Mouse (Mus musculus) heart, embryonic 15.5 days (tissue): ENCODE results near the gene 0610010K14Rik. TPM values are rescaled to one million over a fixed set of nuclear protein-coding genes. Genes with fewer than 3 reads are reported as not detected.

Experiments
- ATAC-seq: fragments of 200-750 bp; cut with Nextera tagmentation; replicated peaks from 2 replicates; pipeline ENCODE4 v1.8.0; 2017; ENCODE audit warnings: low read depth, moderate TSS enrichment; ENCODE audit not compliant: insufficient number of reproducible peaks, insufficient read depth, low FRiP score
- H3K27ac ChIP-seq: fragments of 300-500 bp; sonication (generic); 2 replicates; pipeline ENCODE4 v1.5.1; 2015; ENCODE audit warnings: mild to moderate bottlenecking, inconsistent platforms
- H3K27me3 ChIP-seq: fragments of 300-500 bp; sonication (generic); 2 replicates; pipeline ENCODE4 v1.6.1; 2015; ENCODE audit warnings: inconsistent platforms
- H3K36me3 ChIP-seq: fragments of 300-500 bp; sonication (generic); 2 replicates; pipeline ENCODE4 v1.6.1; 2015; ENCODE audit warnings: mild to moderate bottlenecking, inconsistent platforms
- H3K4me1 ChIP-seq: fragments of 300-500 bp; sonication (generic); replicated peaks from 2 replicates; pipeline ENCODE4 v1.6.1; 2015; ENCODE audit warnings: inconsistent platforms
- H3K4me2 ChIP-seq: fragments of 300-500 bp; sonication (generic); 2 replicates; pipeline ENCODE4 v1.6.1; 2015; ENCODE audit warnings: inconsistent platforms, mild to moderate bottlenecking, moderate library complexity
- H3K4me3 ChIP-seq: fragments of 300-500 bp; sonication (generic); 2 replicates; pipeline ENCODE4 v1.5.1; 2015; ENCODE audit warnings: mild to moderate bottlenecking, inconsistent platforms
- H3K9ac ChIP-seq: fragments of 300-500 bp; sonication (generic); 2 replicates; pipeline ENCODE4 v1.6.1; 2015; ENCODE audit warnings: mild to moderate bottlenecking, inconsistent platforms
- H3K9me3 ChIP-seq: fragments of 300-500 bp; sonication (generic); replicated peaks from 2 replicates; pipeline ENCODE4 v1.6.1; 2016; ENCODE audit warnings: inconsistent platforms
- WGBS: fragments of 180-500 bp; shearing (Covaris S2); methylation state at CpG from one replicate; pipeline ENCODE4 v1.1.7; 2015; ENCODE audit warnings: mixed read lengths; 5-methylcytosine and 5-hydroxymethylcytosine counted together
- polyA plus RNA-seq: library from polyadenylated mRNA; unstranded; fragments of >200 nt; fragmentation: Nextera tagmentation; extraction: Ambion mirVana; gene quantifications from 2 replicates; pipeline ENCODE4 v1.2.1, GENCODE M21; 2015

The 0610010K14Rik gene
- polyA plus RNA-seq, 1 experiment from 2014 or later: 107 TPM

- WGBS: under 1% methylated on average over 25 of the region's 25 CpGs
- H3K4me1 ChIP-seq: peaks cover 15% of the 10 kb centered on the region
- H3K36me3 ChIP-seq: no peaks in the 10 kb centered on the region
- H3K9me3 ChIP-seq: no peaks in the 10 kb centered on the region
- H3K4me3 ChIP-seq: peak within 1 kb of the TSS; percentile 49
- no peak within 1 kb of the TSS for H3K27ac ChIP-seq
- peak; percentile 60; the same call in 1 of the 2 replicates for ATAC-seq
- H3K4me2 ChIP-seq: peak within 1 kb of the TSS; percentile 78
- peaks cover 37% of the 10 kb centered on the region for H3K27me3 ChIP-seq
- H3K9ac ChIP-seq: peak within 1 kb of the TSS; percentile 56
These were observed 17.3 kb upstream of the 0610010K14Rik start, which contains the start of gene Alox12 for GRCm38 (mm10) chr11:70254931-70255531. Gene Alox12, minus strand, starts transcription at chr11:70255353.

GRCm38 (mm10) chr11:70254337-70254736 lies 16.6 kb upstream of the 0610010K14Rik start:
- no peaks in the 10 kb centered on the region for H3K36me3 ChIP-seq
- ATAC-seq: no peak
- peak overlapping the region; percentile 78 for H3K4me2 ChIP-seq
- no peaks in the 10 kb centered on the region for H3K9me3 ChIP-seq
- WGBS: 7% methylated on average over 18 of the region's 18 CpGs
- H3K4me1 ChIP-seq: peaks cover 15% of the 10 kb centered on the region
- H3K9ac ChIP-seq: peak overlapping the region; percentile 56; the same call in 1 of the 2 replicates
- H3K27ac ChIP-seq: no peak overlapping the region
- H3K27me3 ChIP-seq: peaks cover 37% of the 10 kb centered on the region
- peak overlapping the region; percentile 49 for H3K4me3 ChIP-seq

GRCm38 (mm10) chr11:70251853-70252252 lies 14.1 kb upstream of the 0610010K14Rik start:
- no peak overlapping the region for H3K27ac ChIP-seq
- peaks cover 36% of the 10 kb centered on the region for H3K27me3 ChIP-seq
- peaks cover 15% of the 10 kb centered on the region for H3K4me1 ChIP-seq
- H3K4me3 ChIP-seq: no peak overlapping the region
- WGBS: 64% methylated on average over 8 of the region's 8 CpGs
- H3K36me3 ChIP-seq: no peaks in the 10 kb centered on the region
- no peak overlapping the region for H3K9ac ChIP-seq
- H3K9me3 ChIP-seq: no peaks in the 10 kb centered on the region
- no peak for ATAC-seq
- no peak overlapping the region for H3K4me2 ChIP-seq

- Histone ChIP-seq H3K4me1 (peaks cover 13% of the 10 kb centered on the region), H3K27ac (no peak overlapping the region), H3K27me3 (peaks cover 42% of the 10 kb centered on the region), H3K4me2 (no peak overlapping the region), H3K4me3 (no peak overlapping the region), H3K36me3 (no peaks in the 10 kb centered on the region), H3K9ac (no peak overlapping the region), H3K9me3 (no peaks in the 10 kb centered on the region)
- 50% methylated on average over 11 of the region's 11 CpGs for WGBS
- ATAC-seq: no peak
These were observed 12.4 kb upstream of the 0610010K14Rik start for GRCm38 (mm10) chr11:70250150-70250549.

- Histone ChIP-seq H3K27me3 (peaks cover 20% of the 10 kb centered on the region; the same call in 1 of the 2 replicates), H3K9me3 (no peaks in the 10 kb centered on the region)
- 47% methylated on average over 9 of the region's 9 CpGs for WGBS
These were observed 9.6 kb upstream of the 0610010K14Rik start for GRCm38 (mm10) chr11:70247136-70247845.

GRCm38 (mm10) chr11:70242591-70242990 lies 4.9 kb upstream of the 0610010K14Rik start:
- no peak for ATAC-seq
- no peaks in the 10 kb centered on the region for H3K36me3 ChIP-seq
- H3K27me3 ChIP-seq: peaks cover 18% of the 10 kb centered on the region; the same call in 1 of the 2 replicates
- H3K27ac ChIP-seq: no peak overlapping the region
- no peak overlapping the region for H3K9ac ChIP-seq
- H3K4me1 ChIP-seq: peaks cover 14% of the 10 kb centered on the region
- no peaks in the 10 kb centered on the region for H3K9me3 ChIP-seq
- H3K4me2 ChIP-seq: no peak overlapping the region
- H3K4me3 ChIP-seq: no peak overlapping the region
- WGBS: 62% methylated on average over 11 of the region's 11 CpGs

More at GRCm38 (mm10) chr11:70247136-70247845, 9.6 kb upstream of the 0610010K14Rik start:
- no peaks in the 10 kb centered on the region for H3K4me1 ChIP-seq
- no peak overlapping the region for H3K4me3 ChIP-seq
- no peak overlapping the region for H3K27ac ChIP-seq
- no peak overlapping the region for H3K4me2 ChIP-seq
- no peak overlapping the region for H3K9ac ChIP-seq
- ATAC-seq: no peak; the same call in 1 of the 2 replicates
- no peaks in the 10 kb centered on the region for H3K36me3 ChIP-seq

GRCm38 (mm10) chr11:70239541-70240279 lies 2.0 kb upstream of the 0610010K14Rik start, which contains the start of the genes Gm21988 and Rnasek:
Gene Gm21988, minus strand, starts transcription at chr11:70239830.
Gene Rnasek, minus strand, starts transcription at chr11:70239842.
- peak within 1 kb of the TSS; percentile 90 for H3K4me2 ChIP-seq
- H3K36me3 ChIP-seq: peaks cover 11% of the 10 kb centered on the region; the same call in 1 of the 2 replicates
- H3K4me3 ChIP-seq: peak within 1 kb of the TSS; percentile 93
- H3K27me3 ChIP-seq: 0 out of 2 replicates have a peak, but pooled peaks cover 3% of the 10 kb centered on the region
- H3K27ac ChIP-seq: peak within 1 kb of the TSS; percentile 93
- WGBS: under 1% methylated on average over 26 of the region's 35 CpGs
- H3K9me3 ChIP-seq: no peaks in the 10 kb centered on the region
- peak; percentile 33 for ATAC-seq
- H3K4me1 ChIP-seq: peaks cover 27% of the 10 kb centered on the region
- peak within 1 kb of the TSS; percentile 94 for H3K9ac ChIP-seq

- WGBS: 11% methylated on average over 23 of the region's 23 CpGs
These were observed 1.1 kb upstream of the 0610010K14Rik start for GRCm38 (mm10) chr11:70238591-70239440.

GRCm38 (mm10) chr11:70236717-70237116 lies 997 bp downstream of the 0610010K14Rik start:
- H3K4me1 ChIP-seq: peaks cover 43% of the 10 kb centered on the region
- no peaks in the 10 kb centered on the region for H3K27me3 ChIP-seq
- H3K36me3 ChIP-seq: peaks cover 13% of the 10 kb centered on the region; the same call in 1 of the 2 replicates
- no peak for ATAC-seq
- peak overlapping the region; percentile 90 for H3K4me2 ChIP-seq
- H3K4me3 ChIP-seq: peak overlapping the region; percentile 93
- H3K27ac ChIP-seq: peak overlapping the region; percentile 93
- no peaks in the 10 kb centered on the region for H3K9me3 ChIP-seq
- H3K9ac ChIP-seq: peak overlapping the region; percentile 78
- WGBS: 19% methylated on average over 7 of the region's 7 CpGs

More at GRCm38 (mm10) chr11:70238591-70239440, 1.1 kb upstream of the 0610010K14Rik start:
- ATAC-seq: no peak
- Histone ChIP-seq H3K27me3 (no peaks in the 10 kb centered on the region), H3K27ac (peak overlapping the region; percentile 93), H3K9ac (peak overlapping the region; percentile 94), H3K4me3 (peak overlapping the region; percentile 93), H3K36me3 (peaks cover 13% of the 10 kb centered on the region; the same call in 1 of the 2 replicates), H3K9me3 (no peaks in the 10 kb centered on the region), H3K4me2 (peak overlapping the region; percentile 90), H3K4me1 (peaks cover 32% of the 10 kb centered on the region)

GRCm38 (mm10) chr11:70235254-70235900 lies 2.3 kb downstream of the 0610010K14Rik start:
- Histone ChIP-seq H3K4me3 (no peak overlapping the region), H3K4me1 (peaks cover 40% of the 10 kb centered on the region), H3K9me3 (no peaks in the 10 kb centered on the region), H3K36me3 (peaks cover 13% of the 10 kb centered on the region; the same call in 1 of the 2 replicates), H3K4me2 (no peak overlapping the region), H3K27ac (no peak overlapping the region), H3K27me3 (no peaks in the 10 kb centered on the region), H3K9ac (no peak overlapping the region)
- 91% methylated on average over 12 of the region's 12 CpGs for WGBS
- ATAC-seq: no peak
